Mouse (Mus musculus) central nervous system, embryonic 18 days (tissue): ENCODE results near the gene Slf2. TPM values are rescaled to one million over a fixed set of nuclear protein-coding genes. Genes with fewer than 3 reads are reported as not detected.

ENCODE experiments used
- polyA plus RNA-seq: library from polyadenylated mRNA; depleted of rRNA; stranded (reverse); fragments of >200 nt; gene quantifications from 2 replicates; pipeline ENCODE4 v1.2.3, GENCODE M21; 2012; rRNA removed

The Slf2 gene
- 57.2 and 58.2 TPM in 2 replicates for polyA plus RNA-seq

GRCm38 (mm10) chr19:44930744-44931453 lies at the start of gene Slf2:
Gene Slf2 (plus strand): TSS chr19:44931151.

DNA sequence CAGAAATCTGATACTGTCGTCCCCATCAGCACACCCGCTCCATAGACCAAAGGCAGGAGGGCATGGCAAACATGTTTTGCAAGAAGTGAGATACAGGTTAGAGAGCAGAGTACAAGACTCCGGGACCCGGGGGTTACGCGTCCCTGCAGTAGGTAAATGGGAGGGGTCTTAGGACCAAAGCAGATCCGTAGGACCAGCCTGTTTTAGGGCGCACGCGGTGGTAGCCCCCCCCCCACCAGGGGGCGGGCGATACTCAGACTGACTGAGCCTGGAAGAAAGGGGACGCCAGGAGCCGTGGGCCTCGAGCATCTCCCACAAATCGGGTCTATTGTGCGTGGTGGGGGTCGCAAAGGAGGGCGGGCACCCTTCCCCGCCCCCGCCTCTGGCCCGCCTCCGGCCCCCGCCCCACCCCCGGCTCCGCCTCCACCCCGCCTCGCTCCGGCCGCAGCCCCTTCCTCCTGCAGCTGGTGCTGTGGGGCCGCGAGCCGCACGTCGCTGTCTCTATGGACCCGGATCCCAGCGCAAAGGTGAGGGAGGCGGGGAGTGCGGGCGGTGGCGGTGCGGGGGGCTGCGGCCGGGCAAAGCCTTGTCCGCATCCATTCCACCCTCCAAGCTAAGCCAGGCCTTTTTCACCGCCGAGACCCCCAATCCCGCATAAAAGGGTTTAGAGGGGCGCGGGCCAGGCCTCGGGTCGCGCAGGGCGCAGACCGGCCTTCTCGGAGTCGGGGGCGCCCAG lies 58.0 kb downstream of the Slf2 start, which contains the start of gene Sema4g:
Gene Sema4g, plus strand, starts transcription at position 271 of the 736 bp plus-strand sequence.

GRCm38 (mm10) chr19:45005444-45005843 lies 74.5 kb downstream of the Slf2 start, which contains the start of gene Twnk:
Gene Twnk (plus strand): TSS chr19:45005663.

GRCm38 (mm10) chr19:45005957-45006712 lies 75.2 kb downstream of the Slf2 start, which contains the start of gene Mrpl43:
Gene Mrpl43 (minus strand): TSS chr19:45006442.

GRCm38 (mm10) chr19:45014335-45014971 lies 83.5 kb downstream of the Slf2 start, which contains the start of gene Lzts2:
Gene Lzts2 (plus strand): TSS chr19:45014414.

Other genes with a start within 250 kb of the Slf2 start
- gene Pax2, start 175.1 kb upstream of the Slf2 start, polyA plus RNA-seq, result 0.25 and 1.3 TPM in 2 replicates
- 173 and 184 TPM in 2 replicates for gene Sema4g, start 58.0 kb downstream of the Slf2 start, polyA plus RNA-seq
- gene Twnk, start 74.5 kb downstream of the Slf2 start, polyA plus RNA-seq, result 14.6 and 15.5 TPM in 2 replicates
- 96.7 and 98.7 TPM in 2 replicates for gene Mrpl43, start 75.3 kb downstream of the Slf2 start, polyA plus RNA-seq
- gene Lzts2, start 83.3 kb downstream of the Slf2 start, polyA plus RNA-seq, result 24.9 and 26.1 TPM in 2 replicates
- 14.5 and 15.2 TPM in 2 replicates for gene Pdzd7, start 114.6 kb downstream of the Slf2 start, polyA plus RNA-seq
- gene Sfxn3, start 116.4 kb downstream of the Slf2 start, polyA plus RNA-seq, result 95.0 and 106 TPM in 2 replicates
- gene Kazald1, start 144.1 kb downstream of the Slf2 start, polyA plus RNA-seq, result 1.5 and 4.3 TPM in 2 replicates
- gene Tlx1, start 219.5 kb downstream of the Slf2 start, polyA plus RNA-seq, result 0.13 and 0.25 TPM in 2 replicates